Mouse (Mus musculus): ENCODE measurements around the gene Crip1.
A peak's percentile ranks its signal among the peaks of the same experiment; 100 is the strongest.

The Crip1 gene

DNA sequence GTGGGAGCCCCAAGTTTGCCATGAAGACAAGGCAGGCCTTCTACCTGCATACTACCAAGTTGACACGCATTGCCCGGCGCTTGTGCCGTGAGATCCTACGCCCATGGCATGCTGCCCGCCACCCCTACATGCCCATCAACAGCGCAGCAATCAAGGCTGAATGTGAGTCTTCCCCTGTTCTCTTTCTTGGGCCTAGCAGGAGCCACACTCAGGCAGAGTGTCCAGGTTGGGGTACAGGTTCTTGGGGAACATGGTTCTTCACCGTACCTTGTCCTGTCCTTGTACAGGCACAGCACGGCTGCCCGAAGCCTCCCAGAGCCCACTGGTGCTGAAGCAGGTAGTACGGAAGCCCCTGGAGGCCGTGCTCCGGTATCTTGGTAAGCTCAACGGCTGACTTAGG, 14.5 kb upstream of the Crip1 start:
- no peak for DNase-seq

DNA sequence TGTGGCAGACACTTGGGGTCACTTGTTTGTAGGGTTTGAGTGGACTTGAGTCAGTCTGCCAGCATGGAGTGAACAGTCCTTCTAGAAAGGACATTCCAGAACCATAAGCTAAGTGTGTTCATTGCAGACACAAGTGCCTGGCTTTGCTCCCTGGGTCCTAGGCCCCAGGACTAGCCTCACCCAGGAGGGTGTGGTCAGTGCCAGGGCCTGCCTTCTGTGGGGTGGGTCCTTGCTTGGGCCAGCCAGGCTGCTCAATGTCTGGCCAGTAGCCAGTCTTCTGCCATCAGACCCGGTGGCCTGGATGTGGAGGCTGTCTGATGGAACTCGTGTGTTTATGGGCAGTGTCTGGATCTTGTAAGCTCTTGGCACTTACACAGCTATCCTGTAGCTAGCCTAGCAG, 13.5 kb upstream of the Crip1 start:
- peak; percentile 56 for DNase-seq

- DNase-seq: no peak
Measured at GRCm38 (mm10) chr12:113133260-113133659, 12.9 kb upstream of the Crip1 start.

DNA sequence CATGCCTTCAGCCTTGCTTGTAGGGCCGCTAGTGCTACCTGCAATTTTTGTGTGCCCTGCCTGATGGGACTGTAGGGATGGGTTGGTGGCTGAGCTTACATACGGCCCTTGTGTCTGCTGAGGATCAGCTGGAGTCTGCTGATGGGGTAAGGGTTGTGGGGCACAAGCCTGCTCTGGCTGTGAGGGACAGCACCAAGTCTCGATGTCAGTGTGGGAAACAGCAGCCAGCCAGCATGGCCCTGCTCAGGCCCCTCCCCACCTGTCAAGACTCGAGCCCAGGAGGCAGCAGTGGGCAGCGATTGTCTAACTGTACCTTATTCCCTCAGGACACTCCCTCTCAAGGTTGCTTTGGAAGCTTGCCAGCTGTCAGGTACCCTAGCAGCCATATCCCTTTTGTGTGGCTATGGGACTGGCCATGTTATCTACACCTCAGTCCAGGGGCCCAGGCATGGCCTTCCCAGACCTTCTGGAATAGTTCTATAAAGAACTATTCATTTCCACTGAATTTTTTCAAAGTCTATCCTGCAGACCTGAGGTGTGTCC, 12.2 kb upstream of the Crip1 start:
- no peak for DNase-seq

GRCm38 (mm10) chr12:113134502-113134901, 11.6 kb upstream of the Crip1 start:
- DNase-seq: no peak

DNA sequence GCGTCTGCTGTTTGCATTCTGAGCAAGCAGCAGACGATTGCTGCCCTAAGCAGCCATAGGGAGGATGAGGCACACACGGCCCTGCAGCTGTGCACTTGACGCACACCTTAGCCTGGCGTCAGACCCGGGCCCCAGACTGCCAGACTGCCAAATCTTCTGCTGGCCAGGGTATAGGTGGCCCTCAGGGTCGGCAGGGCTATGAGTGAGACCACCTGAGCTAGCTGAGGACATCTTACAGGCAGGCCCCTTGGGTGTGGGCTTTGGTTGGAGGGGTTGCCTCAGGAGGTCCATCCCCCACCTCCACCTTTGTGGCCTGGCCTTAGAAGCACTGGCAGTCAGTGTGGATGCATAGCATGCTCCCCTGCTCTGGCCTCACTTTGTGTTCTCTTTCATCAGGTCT, 10.7 kb upstream of the Crip1 start:
- DNase-seq: no peak

GRCm38 (mm10) chr12:113136492-113137020, 9.6 kb upstream of the Crip1 start:
- no peak for DNase-seq

DNA sequence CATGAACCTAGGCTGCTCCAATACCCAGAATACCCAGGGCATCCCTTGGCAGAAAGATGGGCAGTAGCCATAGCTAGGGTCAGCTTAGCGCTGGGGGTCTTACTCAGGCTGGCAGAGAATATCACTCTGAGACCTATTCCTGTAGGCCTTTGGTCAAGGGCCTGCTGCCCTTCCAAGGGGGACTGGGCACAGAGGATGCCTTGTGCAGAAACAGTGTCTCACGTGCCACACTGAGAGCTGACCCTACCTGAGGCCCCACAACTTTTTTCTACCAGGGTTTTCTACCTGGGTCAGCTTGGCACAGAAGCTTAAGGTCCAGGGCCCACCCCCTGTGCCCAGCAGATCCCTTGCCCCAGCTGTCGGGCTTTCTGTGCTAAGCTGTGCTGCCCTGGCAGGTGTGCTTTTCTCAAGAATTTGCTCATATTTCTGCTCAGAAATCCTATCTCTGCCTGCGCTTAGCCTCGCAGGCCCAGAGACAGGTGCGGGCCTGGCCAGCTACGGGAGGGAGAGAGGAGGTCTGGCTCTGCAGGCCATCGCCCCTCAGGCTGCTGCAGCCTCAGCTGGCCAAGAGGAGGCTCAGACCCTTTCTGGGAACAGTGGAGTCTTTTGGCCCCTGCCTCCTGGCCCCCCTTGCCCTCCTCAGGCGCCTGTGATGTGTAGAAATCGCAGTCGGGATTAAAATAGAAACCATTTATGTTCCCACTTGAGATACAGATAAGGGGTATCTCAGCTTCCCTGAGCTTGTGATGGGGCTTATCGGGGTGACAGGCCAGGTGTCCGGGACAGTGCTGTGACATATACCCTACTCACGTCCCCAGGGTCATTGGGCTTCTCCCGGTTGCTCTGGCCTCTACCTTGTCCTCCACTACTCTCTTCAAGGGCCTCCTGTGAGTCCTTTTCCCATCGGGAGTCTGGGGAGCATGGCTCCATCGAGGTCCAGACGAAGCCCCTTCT, 8.6 kb upstream of the Crip1 start:
- DNase-seq: no peak

DNA sequence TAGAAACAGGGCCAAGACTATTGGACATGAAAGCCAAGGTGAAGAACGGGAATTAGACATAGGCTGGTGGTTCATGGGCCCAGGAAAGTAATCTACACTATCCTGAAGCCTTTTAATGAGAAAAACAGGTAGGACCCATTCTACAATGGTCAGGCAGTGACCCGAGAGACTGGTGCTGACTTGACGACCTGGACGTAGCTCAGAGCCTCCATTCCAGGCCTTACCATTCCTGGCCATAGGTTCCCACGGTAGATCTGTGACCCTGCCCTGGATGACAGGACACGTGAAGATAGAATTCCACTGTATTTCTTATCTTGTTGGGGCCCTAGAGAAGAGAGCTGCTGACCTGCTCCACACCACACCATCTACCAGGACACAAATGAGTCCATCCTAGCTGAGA, 7.8 kb upstream of the Crip1 start:
- DNase-seq: no peak

DNA sequence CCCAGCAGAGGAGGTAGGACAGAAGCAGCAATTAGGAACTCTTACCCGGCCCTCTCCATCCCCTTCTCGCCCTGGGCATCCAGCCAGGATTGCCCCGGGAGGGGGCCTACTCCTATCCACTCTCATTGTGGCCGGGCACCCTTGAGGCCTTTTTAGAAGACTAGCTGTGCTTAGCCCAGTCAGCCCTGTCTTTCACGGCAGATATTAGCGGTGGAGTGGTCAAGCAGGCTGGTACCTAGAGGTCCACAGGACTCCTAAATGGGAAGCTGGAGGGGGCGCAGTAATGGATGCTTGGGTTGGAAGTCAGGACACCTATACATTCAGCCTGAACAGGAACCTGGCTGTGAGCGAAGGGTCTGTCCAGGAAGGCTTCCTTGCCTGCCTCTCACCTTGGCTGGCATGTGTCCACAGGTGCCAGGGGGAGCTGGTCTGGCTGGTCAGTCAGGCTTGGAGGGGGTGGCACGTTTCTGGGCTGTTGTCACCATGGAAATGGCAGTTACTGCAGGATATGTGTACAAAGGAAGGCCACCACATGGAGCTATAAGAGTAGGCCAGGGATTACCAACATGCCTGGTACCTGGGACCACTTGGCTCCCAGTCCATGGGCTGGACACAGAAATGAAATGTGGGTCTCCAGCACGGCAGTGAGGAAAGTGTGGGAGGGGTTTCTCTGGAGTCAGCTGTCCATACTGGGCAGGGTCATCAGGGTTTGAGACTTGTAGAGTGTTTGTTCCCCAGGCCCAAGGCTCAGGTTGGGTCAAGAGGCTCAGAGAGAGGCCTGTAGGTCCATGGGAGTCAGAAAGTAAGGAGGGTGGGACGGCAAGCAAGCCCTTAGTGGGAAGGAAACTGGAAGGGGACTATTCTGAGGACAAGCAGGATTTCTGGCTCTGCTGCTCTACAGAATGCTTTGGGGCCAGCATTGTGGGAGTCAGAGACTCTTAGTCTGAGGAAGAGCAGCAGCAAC, 6.9 kb upstream of the Crip1 start:
- DNase-seq: peak; percentile 79

DNA sequence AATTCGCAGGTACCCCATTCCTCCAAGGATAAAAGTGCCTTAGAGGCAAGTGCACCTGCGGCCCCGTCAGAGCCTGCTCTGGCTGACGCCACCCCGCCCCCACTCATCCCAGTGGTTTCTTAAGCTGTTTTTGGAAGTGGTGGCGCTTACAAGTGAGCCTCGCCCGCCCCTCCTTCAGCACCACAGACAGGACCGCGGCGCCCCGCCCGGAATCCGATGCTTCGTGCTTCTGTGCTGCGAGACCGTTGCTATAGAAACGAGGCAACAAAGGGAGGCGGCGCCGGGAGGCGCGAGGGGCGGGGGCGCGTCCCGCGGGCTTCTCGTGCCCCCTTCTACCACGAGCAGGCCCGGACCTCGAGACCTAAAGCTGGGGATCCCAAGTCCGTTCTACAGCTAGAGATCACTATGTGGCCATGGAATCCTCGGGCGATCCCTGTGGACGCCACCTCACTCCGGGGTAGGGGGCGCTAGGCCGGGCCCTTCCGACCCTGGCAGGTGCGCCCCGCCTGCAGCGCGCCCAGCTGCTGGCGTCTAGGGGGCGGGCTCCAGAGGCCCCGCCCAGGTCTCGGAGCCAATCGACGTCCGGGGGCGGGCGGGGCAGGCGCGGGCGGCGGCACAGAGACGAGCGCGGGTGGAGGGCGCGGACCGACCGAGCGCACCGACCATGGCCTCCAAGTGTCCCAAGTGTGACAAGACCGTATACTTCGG, 6.1 kb upstream of the Crip1 start, which contains the start of gene Crip2:
TSS of gene Crip2 (plus strand) at position 329 of the 708 bp plus-strand sequence.
- DNase-seq: peak; percentile 89

- peak; percentile 69 for DNase-seq
Measured at GRCm38 (mm10) chr12:113140616-113141411, 5.3 kb upstream of the Crip1 start.

DNA sequence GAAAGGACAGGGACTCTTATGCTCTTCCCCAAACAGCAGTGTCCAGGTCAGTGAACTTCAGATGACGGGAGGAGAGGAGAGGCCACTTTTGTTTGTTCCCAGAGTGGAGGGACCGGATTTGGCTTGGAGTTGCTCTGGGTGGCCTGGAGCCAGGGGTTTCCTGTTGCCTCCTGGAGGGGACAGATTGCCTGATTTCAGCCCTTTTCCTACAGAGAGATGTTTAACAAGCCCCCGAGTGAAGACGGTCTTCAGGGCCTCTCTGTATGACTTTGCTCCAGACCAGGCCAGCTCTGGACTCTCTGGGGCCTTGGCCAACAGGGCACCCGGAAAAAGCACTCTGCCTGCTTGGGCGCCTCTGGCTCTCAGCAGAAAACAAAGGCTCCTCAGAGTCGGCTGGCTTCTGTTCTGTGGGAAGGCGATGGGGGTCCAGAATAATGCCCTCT, 4.6 kb upstream of the Crip1 start:
- DNase-seq: no peak

GRCm38 (mm10) chr12:113142021-113142975, 3.8 kb upstream of the Crip1 start:
- DNase-seq: peak; percentile 86

DNA sequence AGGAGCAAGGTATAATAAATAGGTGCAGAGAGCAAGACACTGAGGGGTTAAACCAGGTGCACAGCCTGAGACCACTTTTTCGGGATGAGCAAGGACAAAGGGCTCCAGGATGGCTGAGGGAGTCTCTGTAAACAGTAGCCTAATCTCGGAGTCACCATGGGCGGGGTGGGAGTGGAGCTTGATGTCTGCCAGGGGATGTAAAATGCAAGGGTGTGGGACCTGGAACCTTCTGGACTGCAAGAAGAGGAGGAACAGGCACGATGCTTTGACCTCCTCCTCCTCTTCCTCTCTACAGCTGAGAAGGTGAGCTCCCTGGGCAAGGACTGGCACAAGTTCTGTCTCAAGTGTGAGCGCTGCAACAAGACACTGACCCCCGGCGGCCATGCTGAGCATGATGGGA, 3.0 kb upstream of the Crip1 start:
- DNase-seq: no peak

DNA sequence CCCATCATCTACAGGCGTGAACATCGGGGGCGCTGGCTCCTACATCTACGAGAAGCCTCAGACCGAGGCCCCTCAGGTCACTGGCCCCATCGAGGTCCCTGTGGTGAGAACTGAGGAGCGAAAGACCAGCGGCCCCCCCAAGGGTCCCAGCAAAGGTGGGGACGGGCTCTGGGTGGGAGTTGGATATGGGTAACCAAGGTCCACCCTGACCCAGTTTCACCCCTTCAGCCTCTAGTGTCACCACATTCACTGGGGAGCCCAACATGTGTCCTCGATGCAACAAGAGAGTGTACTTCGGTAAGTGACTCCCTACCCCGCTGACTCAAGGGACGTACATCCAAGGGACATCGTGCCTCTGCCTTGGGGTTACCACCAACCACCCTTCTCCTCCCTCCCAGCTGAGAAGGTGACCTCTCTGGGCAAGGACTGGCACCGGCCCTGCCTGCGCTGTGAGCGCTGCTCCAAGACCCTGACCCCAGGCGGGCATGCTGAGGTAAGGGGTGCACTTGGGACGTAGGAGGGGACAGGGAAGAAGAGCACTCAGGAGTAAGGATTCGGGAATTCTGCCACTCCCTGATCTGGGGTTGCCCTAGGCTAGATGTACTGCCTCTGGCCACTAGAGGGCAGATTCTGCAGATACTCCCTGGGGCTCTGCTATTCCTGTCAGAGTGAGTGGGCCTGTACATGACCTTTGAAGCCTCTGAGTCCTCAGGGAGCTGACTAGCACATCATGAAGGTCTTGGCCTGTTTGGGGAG, 1.9 kb upstream of the Crip1 start:
- DNase-seq: peak; percentile 38

GRCm38 (mm10) chr12:113144886-113145285, 1.2 kb upstream of the Crip1 start:
- DNase-seq: no peak

GRCm38 (mm10) chr12:113145591-113145990, 525 bp upstream of the Crip1 start:
- DNase-seq: no peak

DNA sequence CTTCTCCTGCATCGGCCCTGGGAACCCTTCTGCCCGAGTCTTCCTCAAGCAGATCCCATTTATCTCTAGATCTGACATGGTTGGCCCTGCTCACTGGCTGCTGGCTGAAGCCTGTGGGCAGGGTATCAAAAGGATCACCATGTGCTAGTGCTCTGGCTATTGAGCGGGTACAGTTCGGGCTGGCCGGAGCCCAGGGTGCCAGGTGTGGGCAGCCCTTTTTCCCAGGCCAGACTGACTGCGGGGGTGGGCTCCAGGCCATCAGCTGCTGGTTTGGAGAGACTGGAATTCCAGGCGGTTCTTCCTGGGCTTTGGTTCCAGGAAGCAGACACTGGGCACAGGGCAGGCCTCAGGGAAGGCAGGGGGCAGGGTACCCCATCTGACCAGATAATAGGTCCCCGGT, 1.4 kb downstream of the Crip1 start:
- DNase-seq: no peak

Measured in kidney, adult 11 months (tissue).